Mouse (Mus musculus) spleen, adult 2 months (tissue): ENCODE data around the gene Ankrd33. TPM values are rescaled to one million over a fixed set of nuclear protein-coding genes. Genes with fewer than 3 reads are reported as not detected.

Source experiments
- DNase-seq, 2 experiments: peaks; one replicate each; pipeline versions ENCODE4 v3.0.0 to v3.0.0-alpha.2; 2012 to 2021; ENCODE audit warnings: low spot score in 2 of 2, low read depth in 1 of 2
- H3K27ac ChIP-seq: fragments of 200-500 bp; 2 replicates; pipeline ENCODE4 v1.5.1; 2012; ENCODE audit warnings: low read length, inconsistent platforms; ENCODE audit not compliant: insufficient read depth
- H3K27me3 ChIP-seq: fragments of 200-500 bp; 2 replicates; pipeline ENCODE4 v1.6.1; 2012; ENCODE audit warnings: mild to moderate bottlenecking, moderate library complexity, low read length, inconsistent platforms; ENCODE audit not compliant: control insufficient read depth, insufficient read depth
- H3K36me3 ChIP-seq: fragments of 200-500 bp; 2 replicates; pipeline ENCODE4 v1.6.1; 2012; ENCODE audit warnings: mild to moderate bottlenecking, low read length, inconsistent platforms; ENCODE audit not compliant: control insufficient read depth, insufficient read depth
- H3K4me1 ChIP-seq: fragments of 200-500 bp; 2 replicates; pipeline ENCODE4 v1.6.1; 2011; ENCODE audit warnings: inconsistent platforms; ENCODE audit not compliant: control insufficient read depth, insufficient read depth, insufficient read length
- H3K4me3 ChIP-seq: fragments of 200-500 bp; 2 replicates; pipeline ENCODE4 v1.5.1; 2011; ENCODE audit warnings: mild to moderate bottlenecking, inconsistent platforms; ENCODE audit not compliant: insufficient read depth, insufficient read length; ENCODE audit errors: extremely low read depth
- CTCF ChIP-seq: fragments of 200-500 bp; IDR thresholded peaks from 2 replicates; pipeline ENCODE4 v1.5.1; 2011; ENCODE audit warnings: mild to moderate bottlenecking, inconsistent platforms; ENCODE audit not compliant: insufficient read depth, insufficient read length, insufficient replicate concordance; ENCODE audit errors: extremely low read depth
- POLR2A ChIP-seq: fragments of 200-500 bp; IDR thresholded peaks from 2 replicates; pipeline ENCODE4 v1.6.1; 2011; ENCODE audit warnings: low read depth, low read length, inconsistent platforms
- WGBS: fragments of 180-500 bp; shearing (Covaris S2); methylation state at CpG from one replicate; pipeline ENCODE4 v1.1.7; 2018; 5-methylcytosine and 5-hydroxymethylcytosine counted together
- polyA plus RNA-seq: library from polyadenylated mRNA; depleted of rRNA; stranded (reverse); fragments of >200 nt; gene quantifications from 2 replicates; pipeline ENCODE4 v1.2.3, GENCODE M21; 2012; rRNA removed

Ankrd33 gene
- polyA plus RNA-seq, result not detected in 2 replicates

DNA sequence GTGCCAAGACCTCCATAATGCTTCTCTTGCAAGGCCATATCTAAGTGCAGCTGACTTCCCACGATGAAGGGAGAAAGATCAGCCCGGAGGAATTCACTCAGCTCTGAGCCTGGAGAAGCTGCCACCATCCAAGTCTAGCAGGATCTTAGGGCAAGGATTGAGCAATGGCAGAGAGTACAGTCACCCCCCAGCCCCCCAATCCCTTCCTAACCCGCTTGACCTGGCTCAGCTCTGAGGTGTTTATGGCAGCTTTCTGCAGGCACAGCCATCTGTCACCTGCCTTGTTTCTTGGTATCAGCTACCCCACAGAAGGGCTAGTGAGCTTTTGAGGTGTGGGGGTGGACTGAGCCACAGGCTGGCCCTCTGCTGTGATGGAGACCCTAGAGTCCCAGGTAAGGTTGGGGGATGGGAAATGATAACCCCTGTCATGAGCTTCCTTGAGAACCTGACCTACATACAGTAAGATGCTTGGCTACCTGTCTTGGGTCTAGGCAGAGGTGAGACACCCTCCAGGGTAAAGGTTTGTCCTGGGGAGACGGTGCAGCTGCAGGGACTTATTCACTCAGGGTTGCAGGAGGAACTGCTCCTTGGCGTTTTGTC lies at the start of gene Ankrd33:
Gene Ankrd33 (plus strand): TSS at position 245 of the 600 bp plus-strand sequence.
- 83% methylated on average over 5 of the region's 5 CpGs for WGBS
- no peaks in the 10 kb centered on the region for H3K27me3 ChIP-seq

DNA sequence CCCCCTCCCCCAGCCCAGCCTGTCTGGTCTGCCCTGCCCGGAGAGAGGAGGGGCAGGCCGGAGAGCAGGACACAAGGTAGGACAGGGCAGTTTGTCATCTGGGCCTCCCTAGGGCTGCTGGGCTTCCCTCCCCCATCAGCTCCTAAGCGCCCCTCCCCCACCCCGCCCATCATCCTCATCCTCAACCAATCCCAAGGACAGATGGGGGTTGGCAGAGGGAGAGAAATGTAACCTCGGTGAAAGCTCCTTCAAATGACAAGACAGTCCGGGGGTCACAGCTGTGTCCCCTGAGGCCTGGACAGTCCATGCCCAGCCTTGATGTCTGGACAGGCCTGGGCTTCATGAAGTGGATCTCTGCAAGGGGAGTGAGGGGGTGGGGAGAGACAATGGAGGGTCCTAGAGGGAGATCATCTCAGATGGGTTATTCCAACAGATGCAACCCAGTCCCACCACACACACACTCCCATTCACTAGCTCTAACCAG lies 49.1 kb upstream of the Ankrd33 start:
- 69% methylated on average over 6 of the region's 6 CpGs for WGBS
- no peak overlapping the region for H3K27ac ChIP-seq
- H3K36me3 ChIP-seq, result no peaks in the 10 kb centered on the region
- DNase-seq, result no peak
- H3K27me3 ChIP-seq, result no peaks in the 10 kb centered on the region; the same call in 1 of the 2 replicates
- no peak overlapping the region for H3K4me3 ChIP-seq
- TF ChIP-seq CTCF, result no peak
- TF ChIP-seq POLR2A, result no peak
- H3K4me1 ChIP-seq, result no peaks in the 10 kb centered on the region

More for the DNA sequence above, at the start of gene Ankrd33:
- no peak for DNase-seq
- TF ChIP-seq CTCF, result no peak
- no peak for TF ChIP-seq POLR2A
- Histone ChIP-seq H3K4me3 (no peak within 1 kb of the TSS), H3K27ac (no peak within 1 kb of the TSS), H3K36me3 (no peaks in the 10 kb centered on the region), H3K4me1 (no peaks in the 10 kb centered on the region; the same call in 1 of the 2 replicates)

DNA sequence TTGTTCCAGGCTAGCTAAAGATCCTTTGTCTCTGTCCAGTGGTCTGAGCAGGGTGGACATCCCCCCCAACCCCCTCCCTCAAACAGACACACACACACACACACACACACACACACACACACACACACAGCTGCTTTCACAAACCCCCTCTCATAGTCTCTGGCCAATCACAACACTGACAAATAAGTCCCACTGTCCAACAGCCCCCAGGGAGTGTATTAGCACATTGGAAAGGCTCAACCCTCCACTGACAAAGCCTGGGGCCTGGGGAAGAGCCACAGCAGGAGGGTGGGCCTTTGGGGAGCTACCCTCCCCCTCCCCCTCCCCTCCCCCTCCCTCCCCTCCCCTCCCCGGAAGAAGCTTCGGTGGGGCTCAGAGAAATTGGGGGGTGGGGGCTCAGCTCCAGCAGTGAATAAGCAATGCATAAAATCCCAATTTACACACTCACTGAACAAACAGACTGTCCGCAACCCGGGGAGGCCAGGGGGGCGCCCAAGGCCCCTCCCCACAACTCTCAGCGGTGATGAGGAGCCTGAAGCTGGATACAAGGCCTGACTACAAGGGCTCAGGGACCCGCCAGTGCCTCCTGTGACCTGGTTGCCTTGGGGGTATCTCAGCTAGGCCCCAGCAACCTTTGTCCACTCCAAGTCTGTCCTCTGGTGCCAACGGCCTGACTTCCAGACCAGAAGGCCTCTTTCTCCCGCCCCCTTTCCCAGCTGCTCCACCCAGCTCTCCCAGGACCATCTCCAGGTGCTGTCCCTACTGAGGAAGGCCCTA lies 48.4 kb upstream of the Ankrd33 start:
- DNase-seq, result no peak
- TF ChIP-seq CTCF (no peak), POLR2A (no peak)
- no peak overlapping the region for H3K4me3 ChIP-seq
- no peaks in the 10 kb centered on the region for H3K4me1 ChIP-seq
- no peaks in the 10 kb centered on the region; the same call in 1 of the 2 replicates for H3K27me3 ChIP-seq
- no peak overlapping the region for H3K27ac ChIP-seq
- no peaks in the 10 kb centered on the region for H3K36me3 ChIP-seq
- WGBS, result 80% methylated on average over 7 of the region's 9 CpGs

DNA sequence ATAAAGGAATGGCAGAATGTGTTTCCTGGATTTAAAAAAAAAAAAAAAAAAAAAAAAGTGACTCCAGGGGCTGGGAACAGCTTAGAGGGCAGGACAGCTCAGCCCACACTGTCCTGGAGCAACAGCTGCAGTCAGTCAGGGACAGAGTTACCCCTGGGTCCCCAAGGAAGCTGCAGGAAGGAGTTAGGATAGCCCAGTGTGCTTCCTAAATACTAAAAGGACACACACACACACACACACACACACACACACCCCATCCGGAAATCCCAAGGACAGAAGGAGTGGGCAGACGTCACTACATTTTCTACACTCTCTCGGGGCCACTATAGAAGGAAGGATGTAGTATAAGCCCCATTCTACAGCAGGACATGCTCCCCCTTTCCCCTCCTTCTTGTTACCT lies 47.5 kb upstream of the Ankrd33 start:
- WGBS, result 58% methylated on average over 3 of the region's 3 CpGs
- H3K4me1 ChIP-seq, result no peaks in the 10 kb centered on the region
- H3K27me3 ChIP-seq, result no peaks in the 10 kb centered on the region; the same call in 1 of the 2 replicates
- TF ChIP-seq POLR2A (no peak), CTCF (no peak)
- no peak for DNase-seq
- no peak overlapping the region for H3K27ac ChIP-seq
- no peaks in the 10 kb centered on the region for H3K36me3 ChIP-seq
- H3K4me3 ChIP-seq, result no peak overlapping the region

DNA sequence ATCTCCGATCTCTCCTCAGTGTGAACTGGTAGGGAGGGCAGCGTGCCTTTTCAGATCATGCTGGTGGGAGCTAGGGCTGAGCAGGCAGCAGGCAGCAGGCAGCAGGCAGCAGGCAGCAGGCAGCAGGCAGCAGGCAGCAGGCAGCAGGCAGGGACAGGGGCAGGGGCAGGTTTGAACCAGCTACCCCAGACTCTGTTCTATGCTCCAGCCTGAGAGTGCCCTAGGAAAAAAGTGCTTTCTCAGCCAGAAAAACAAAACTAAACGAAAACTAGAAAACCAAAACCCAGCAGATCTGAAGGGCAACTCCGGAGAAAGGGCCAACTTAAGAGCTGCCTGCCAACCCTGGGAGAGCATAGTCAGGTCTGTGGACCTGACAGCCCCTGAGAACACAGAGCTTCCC lies 46.9 kb upstream of the Ankrd33 start:
- no peak overlapping the region for H3K4me3 ChIP-seq
- H3K36me3 ChIP-seq, result no peaks in the 10 kb centered on the region
- H3K27ac ChIP-seq, result no peak overlapping the region
- 74% methylated on average over 4 of the region's 4 CpGs for WGBS
- H3K4me1 ChIP-seq, result no peaks in the 10 kb centered on the region
- no peak for DNase-seq
- H3K27me3 ChIP-seq, result no peaks in the 10 kb centered on the region; the same call in 1 of the 2 replicates
- no peak for TF ChIP-seq POLR2A
- no peak for TF ChIP-seq CTCF

DNA sequence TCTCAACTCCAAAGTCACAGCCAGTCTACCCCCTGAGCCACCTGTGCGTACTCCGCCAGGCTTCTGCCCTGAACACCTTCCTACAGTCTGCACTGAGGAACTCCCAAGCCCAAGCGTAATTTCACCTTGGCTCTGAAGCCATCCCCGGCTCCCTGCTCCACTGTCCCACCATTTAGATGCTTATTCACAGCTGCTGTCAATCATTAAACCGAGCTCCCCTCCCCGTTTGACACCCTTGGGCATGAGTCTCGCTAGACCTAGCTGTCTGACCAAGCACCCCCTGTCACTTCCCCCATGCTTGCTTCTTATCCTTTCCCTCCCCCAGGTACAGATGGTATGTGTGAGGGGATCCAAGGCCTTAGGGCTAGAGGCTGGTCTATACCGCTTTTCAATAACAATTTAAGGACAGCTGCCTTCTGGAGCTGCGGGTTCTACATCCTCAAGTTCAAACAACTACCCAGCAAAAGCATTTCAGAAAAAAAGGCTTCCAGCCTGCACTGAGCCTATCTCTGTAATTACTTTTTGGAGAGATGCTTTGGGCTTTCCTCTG lies 45.8 kb upstream of the Ankrd33 start:
- 70% methylated on average over 9 of the region's 9 CpGs for WGBS
- Histone ChIP-seq H3K36me3 (no peaks in the 10 kb centered on the region), H3K4me1 (no peaks in the 10 kb centered on the region), H3K27me3 (no peaks in the 10 kb centered on the region; the same call in 1 of the 2 replicates), H3K27ac (no peak overlapping the region), H3K4me3 (no peak overlapping the region)
- no peak for DNase-seq
- TF ChIP-seq POLR2A, result no peak
- TF ChIP-seq CTCF, result no peak

DNA sequence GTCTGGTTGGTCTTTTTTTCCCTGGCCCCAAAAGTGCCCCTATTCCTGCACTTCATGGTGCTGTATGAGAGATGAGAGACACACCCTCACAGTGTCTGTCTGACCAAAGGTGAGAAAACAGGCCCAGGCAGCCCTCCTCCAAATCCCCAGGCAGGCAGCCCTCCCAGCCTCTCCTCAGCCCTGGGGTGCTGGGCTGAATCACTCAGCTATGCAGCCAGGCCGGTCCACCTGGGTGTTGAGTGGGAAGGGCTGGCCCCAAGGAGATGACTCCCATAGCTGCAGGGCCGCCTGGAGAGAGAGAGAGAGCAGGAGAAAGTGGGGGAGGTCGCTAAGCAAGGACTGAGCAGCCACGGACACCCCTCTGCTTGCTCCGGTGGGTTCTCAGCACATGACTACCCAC lies 44.8 kb upstream of the Ankrd33 start:
- Histone ChIP-seq H3K4me3 (no peak overlapping the region), H3K27ac (no peak overlapping the region), H3K27me3 (no peaks in the 10 kb centered on the region; the same call in none of the 2 replicates), H3K4me1 (no peaks in the 10 kb centered on the region), H3K36me3 (no peaks in the 10 kb centered on the region)
- no peak for DNase-seq
- WGBS, result 72% methylated on average over 5 of the region's 5 CpGs
- TF ChIP-seq CTCF (no peak), POLR2A (no peak)
